Mouse (Mus musculus) macrophage (primary cell): ENCODE measurements around the gene Mcrip1. TPM values are rescaled to one million over a fixed set of nuclear protein-coding genes. Genes with fewer than 3 reads are reported as not detected.
A peak's percentile ranks its signal among the peaks of the same experiment; 100 is the strongest.

ENCODE experiments used
- H3K27ac ChIP-seq: fragments of 350-480 bp; formaldehyde crosslinking; 2 replicates; pipeline ENCODE4 v1.9.0; 2021
- H3K36me3 ChIP-seq: fragments of 350-480 bp; formaldehyde crosslinking; 2 replicates; pipeline ENCODE4 v1.9.0; 2021; ENCODE audit errors: inconsistent target
- H3K4me3 ChIP-seq: fragments of 350-480 bp; formaldehyde crosslinking; 2 replicates; pipeline ENCODE4 v1.9.0; 2021; ENCODE audit errors: inconsistent target
- H3K79me2 ChIP-seq: fragments of 350-480 bp; formaldehyde crosslinking; 2 replicates; pipeline ENCODE4 v1.9.0; 2021; ENCODE audit errors: inconsistent target
- WGBS: methylation state at CpG from one replicate; pipeline ENCODE4 v1.1.7; 2026; ENCODE audit warnings: inconsistent platforms; ENCODE audit not compliant: missing documents; 5-methylcytosine and 5-hydroxymethylcytosine counted together
- polyA plus RNA-seq: library from polyadenylated mRNA; stranded (reverse); fragments of 250-400 nt; gene quantifications from 3 replicates; pipeline ENCODE4 v1.2.4, GENCODE M21; 2018; ENCODE audit warnings: inconsistent platforms

The Mcrip1 gene
- polyA plus RNA-seq, 1 experiment from 2014 or later, result 36.9 TPM

GRCm38 (mm10) chr11:120542376-120542775, 7.2 kb downstream of the Mcrip1 start:
- WGBS, result 94% methylated on average over 6 of the region's 6 CpGs
- peaks cover 30% of the 10 kb centered on the region for H3K36me3 ChIP-seq

GRCm38 (mm10) chr11:120541907-120542306, 7.6 kb downstream of the Mcrip1 start:
- WGBS, result 73% methylated on average over 4 of the region's 4 CpGs
- Histone ChIP-seq H3K4me3 (no peak overlapping the region), H3K79me2 (peaks cover 21% of the 10 kb centered on the region; the same call in 1 of the 2 replicates), H3K27ac (no peak overlapping the region), H3K36me3 (peaks cover 30% of the 10 kb centered on the region)

More at GRCm38 (mm10) chr11:120542376-120542775, 7.2 kb downstream of the Mcrip1 start:
- no peak overlapping the region for H3K27ac ChIP-seq
- H3K79me2 ChIP-seq, result peaks cover 26% of the 10 kb centered on the region; the same call in 1 of the 2 replicates
- H3K4me3 ChIP-seq, result no peak overlapping the region

- WGBS, result 70% methylated on average over 10 of the region's 10 CpGs
- no peak overlapping the region for H3K27ac ChIP-seq
- H3K79me2 ChIP-seq, result no peaks in the 10 kb centered on the region
- H3K36me3 ChIP-seq, result peaks cover 24% of the 10 kb centered on the region
- no peak overlapping the region for H3K4me3 ChIP-seq
Measured at GRCm38 (mm10) chr11:120539285-120540014, 10.1 kb downstream of the Mcrip1 start.

- Histone ChIP-seq H3K27ac (no peak overlapping the region), H3K4me3 (no peak overlapping the region), H3K79me2 (no peaks in the 10 kb centered on the region), H3K36me3 (peaks cover 19% of the 10 kb centered on the region; the same call in 1 of the 2 replicates)
- WGBS, result 17% methylated on average over 8 of the region's 8 CpGs
Measured at GRCm38 (mm10) chr11:120538955-120539284, 10.6 kb downstream of the Mcrip1 start.

- no peak overlapping the region for H3K4me3 ChIP-seq
- H3K27ac ChIP-seq, result no peak overlapping the region
- H3K36me3 ChIP-seq, result peaks cover 14% of the 10 kb centered on the region; the same call in 1 of the 2 replicates
- WGBS, result 83% methylated on average over 3 of the region's 3 CpGs
- H3K79me2 ChIP-seq, result no peaks in the 10 kb centered on the region
Measured at GRCm38 (mm10) chr11:120538485-120538884, 11.0 kb downstream of the Mcrip1 start.

- 87% methylated on average over 3 of the region's 3 CpGs for WGBS
Measured at GRCm38 (mm10) chr11:120535804-120536203, 13.7 kb downstream of the Mcrip1 start.

GRCm38 (mm10) chr11:120535145-120535544, 14.4 kb downstream of the Mcrip1 start:
- Histone ChIP-seq H3K36me3 (no peaks in the 10 kb centered on the region), H3K79me2 (no peaks in the 10 kb centered on the region), H3K4me3 (no peak overlapping the region), H3K27ac (no peak overlapping the region)
- 92% methylated on average over 3 of the region's 3 CpGs for WGBS

More at GRCm38 (mm10) chr11:120535804-120536203, 13.7 kb downstream of the Mcrip1 start:
- Histone ChIP-seq H3K4me3 (no peak overlapping the region), H3K27ac (no peak overlapping the region), H3K36me3 (no peaks in the 10 kb centered on the region), H3K79me2 (no peaks in the 10 kb centered on the region)

- Histone ChIP-seq H3K36me3 (no peaks in the 10 kb centered on the region), H3K27ac (no peak overlapping the region), H3K79me2 (no peaks in the 10 kb centered on the region), H3K4me3 (no peak overlapping the region)
- WGBS, result 96% methylated on average over 8 of the region's 8 CpGs
Measured at GRCm38 (mm10) chr11:120534093-120534492, 15.4 kb downstream of the Mcrip1 start.

GRCm38 (mm10) chr11:120531646-120532045, 17.9 kb downstream of the Mcrip1 start:
- H3K27ac ChIP-seq, result no peak overlapping the region
- no peaks in the 10 kb centered on the region for H3K79me2 ChIP-seq
- no peaks in the 10 kb centered on the region for H3K36me3 ChIP-seq
- no peak overlapping the region for H3K4me3 ChIP-seq
- 44% methylated on average over 9 of the region's 9 CpGs for WGBS

GRCm38 (mm10) chr11:120530085-120530964, 19.2 kb downstream of the Mcrip1 start, which contains the start of gene Gcgr:
TSS of gene Gcgr (plus strand) at chr11:120530699.
- 16% methylated on average over 56 of the region's 62 CpGs for WGBS
- no peaks in the 10 kb centered on the region for H3K36me3 ChIP-seq

GRCm38 (mm10) chr11:120528903-120529302, 20.6 kb downstream of the Mcrip1 start:
- Histone ChIP-seq H3K36me3 (no peaks in the 10 kb centered on the region), H3K79me2 (no peaks in the 10 kb centered on the region), H3K4me3 (no peak overlapping the region), H3K27ac (no peak overlapping the region)
- WGBS, result 75% methylated on average over 4 of the region's 4 CpGs

More at GRCm38 (mm10) chr11:120530085-120530964, 19.2 kb downstream of the Mcrip1 start, which contains the start of gene Gcgr:
- H3K4me3 ChIP-seq, result no peak within 1 kb of the TSS
- H3K79me2 ChIP-seq, result no peaks in the 10 kb centered on the region
- H3K27ac ChIP-seq, result no peak within 1 kb of the TSS

GRCm38 (mm10) chr11:120527690-120528354, 21.7 kb downstream of the Mcrip1 start:
- 65% methylated on average over 9 of the region's 9 CpGs for WGBS
- Histone ChIP-seq H3K4me3 (no peak overlapping the region), H3K27ac (no peak overlapping the region), H3K36me3 (no peaks in the 10 kb centered on the region), H3K79me2 (no peaks in the 10 kb centered on the region)

GRCm38 (mm10) chr11:120525959-120526358, 23.6 kb downstream of the Mcrip1 start:
- WGBS, result 95% methylated on average over 2 of the region's 2 CpGs

GRCm38 (mm10) chr11:120522581-120522980, 26.9 kb downstream of the Mcrip1 start:
- H3K27ac ChIP-seq, result no peak overlapping the region
- H3K4me3 ChIP-seq, result no peak overlapping the region
- H3K36me3 ChIP-seq, result no peaks in the 10 kb centered on the region
- 88% methylated on average over 8 of the region's 8 CpGs for WGBS
- no peaks in the 10 kb centered on the region for H3K79me2 ChIP-seq

More at GRCm38 (mm10) chr11:120525959-120526358, 23.6 kb downstream of the Mcrip1 start:
- Histone ChIP-seq H3K79me2 (no peaks in the 10 kb centered on the region), H3K36me3 (no peaks in the 10 kb centered on the region), H3K4me3 (no peak overlapping the region), H3K27ac (peak overlapping the region; percentile 28)
